Mouse (Mus musculus): ENCODE results near the gene Cntnap5b. TPM values are rescaled to one million over a fixed set of nuclear protein-coding genes. Genes with fewer than 3 reads are reported as not detected.

Gene Cntnap5b
- total RNA-seq (2023), result not detected

DNA sequence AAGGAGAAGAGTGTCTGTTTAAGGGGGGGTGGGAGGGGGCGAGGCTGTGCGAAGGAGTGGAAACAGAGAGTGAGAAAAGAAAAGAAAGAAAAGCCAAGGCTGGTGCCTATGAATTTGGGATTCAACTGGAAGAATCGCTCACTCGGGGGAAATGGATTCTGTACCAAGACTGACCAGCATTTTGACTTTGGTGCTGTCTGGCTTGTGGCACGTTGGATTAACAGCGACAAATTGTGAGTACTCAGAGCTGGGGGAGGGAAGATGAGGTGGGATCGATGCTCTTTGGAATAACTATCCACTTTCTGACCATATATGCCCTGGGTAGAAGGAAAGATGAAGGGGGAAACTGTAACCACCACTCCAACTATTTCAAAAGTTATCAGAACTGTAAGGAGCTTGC is at the start of gene Cntnap5b:
Gene Cntnap5b (plus strand): TSS at position 152 of the 400 bp plus-strand sequence.

All from neutrophil, adult 59 days (primary cell).